Mouse (Mus musculus): Measurements from ENCODE around the gene Kdm1b.

Kdm1b gene

DNA sequence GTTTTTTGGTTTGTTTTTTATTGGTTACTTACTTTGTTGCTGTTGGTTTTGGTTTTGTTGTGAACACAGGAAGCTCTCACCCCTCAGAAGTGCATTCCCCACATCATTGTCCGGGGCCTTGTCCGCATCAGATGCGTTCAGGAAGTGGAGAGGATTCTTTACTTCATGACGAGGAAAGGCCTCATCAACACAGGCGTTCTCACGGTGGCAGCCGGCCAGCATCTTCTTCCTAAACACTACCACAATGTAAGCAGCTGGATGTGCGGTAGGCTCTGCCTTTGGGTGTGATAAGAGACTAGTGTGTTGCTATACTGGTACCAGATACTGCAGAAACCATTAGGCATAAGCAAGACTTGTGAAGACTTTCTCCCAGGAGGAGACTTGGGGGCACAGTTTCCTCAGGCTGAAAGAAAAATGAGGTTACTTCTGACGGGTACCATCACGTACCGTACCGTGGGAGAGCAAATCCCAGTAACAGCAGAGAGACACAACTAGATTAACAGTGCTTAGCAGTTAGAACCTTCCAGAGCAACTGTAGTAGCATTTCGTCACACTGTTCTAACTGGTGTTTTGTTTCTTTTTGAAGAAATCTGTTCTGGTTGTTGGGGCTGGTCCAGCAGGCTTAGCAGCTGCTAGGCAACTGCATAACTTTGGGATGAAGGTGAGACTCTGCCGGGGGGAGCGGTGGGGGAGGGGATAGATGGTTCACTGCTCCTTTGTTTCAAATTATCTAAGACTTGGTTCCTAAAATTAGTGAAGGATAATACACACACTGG, 20.9 kb downstream of the Kdm1b start:
- peak; percentile 71 for DNase-seq

DNA sequence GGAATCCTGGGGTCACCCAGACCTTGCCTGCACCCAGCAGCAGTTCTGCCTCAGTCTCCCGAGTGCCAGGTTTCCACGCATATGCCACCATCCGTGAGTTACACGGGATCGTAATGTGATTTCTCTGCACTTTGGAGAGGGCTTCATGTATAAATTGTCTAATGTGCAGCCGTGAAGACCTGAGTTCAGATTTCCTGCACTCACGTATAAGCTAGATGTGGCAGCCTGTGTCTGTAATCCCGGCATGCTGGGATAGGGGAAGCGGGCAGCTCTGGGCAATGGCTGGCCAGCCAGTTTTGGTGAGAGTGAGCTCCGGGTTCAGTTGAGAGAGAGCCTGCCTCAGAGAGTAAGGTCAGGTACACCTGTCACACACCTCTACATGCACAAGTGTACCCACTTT, 23.2 kb downstream of the Kdm1b start:
- DNase-seq = peak; percentile 70

DNA sequence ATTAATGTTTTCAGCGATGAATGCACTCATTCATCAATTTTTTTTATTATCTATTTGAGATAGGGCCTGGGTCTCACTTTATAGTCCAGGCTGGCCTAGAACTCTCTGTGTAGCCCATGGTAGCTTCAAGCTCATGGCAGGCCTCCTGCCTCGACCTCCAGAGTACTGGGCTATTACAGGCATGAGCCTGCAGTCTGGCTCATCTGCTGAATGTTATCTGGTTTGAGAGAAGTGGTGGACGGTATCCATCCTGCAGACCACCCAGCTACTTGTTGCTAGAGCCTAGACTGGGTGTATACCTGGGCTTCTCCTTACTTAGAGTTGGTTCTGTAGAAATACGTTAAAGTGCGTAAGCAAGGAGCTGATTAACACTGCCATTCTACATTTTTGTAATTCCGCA, 23.7 kb downstream of the Kdm1b start:
- DNase-seq = peak; percentile 56

DNA sequence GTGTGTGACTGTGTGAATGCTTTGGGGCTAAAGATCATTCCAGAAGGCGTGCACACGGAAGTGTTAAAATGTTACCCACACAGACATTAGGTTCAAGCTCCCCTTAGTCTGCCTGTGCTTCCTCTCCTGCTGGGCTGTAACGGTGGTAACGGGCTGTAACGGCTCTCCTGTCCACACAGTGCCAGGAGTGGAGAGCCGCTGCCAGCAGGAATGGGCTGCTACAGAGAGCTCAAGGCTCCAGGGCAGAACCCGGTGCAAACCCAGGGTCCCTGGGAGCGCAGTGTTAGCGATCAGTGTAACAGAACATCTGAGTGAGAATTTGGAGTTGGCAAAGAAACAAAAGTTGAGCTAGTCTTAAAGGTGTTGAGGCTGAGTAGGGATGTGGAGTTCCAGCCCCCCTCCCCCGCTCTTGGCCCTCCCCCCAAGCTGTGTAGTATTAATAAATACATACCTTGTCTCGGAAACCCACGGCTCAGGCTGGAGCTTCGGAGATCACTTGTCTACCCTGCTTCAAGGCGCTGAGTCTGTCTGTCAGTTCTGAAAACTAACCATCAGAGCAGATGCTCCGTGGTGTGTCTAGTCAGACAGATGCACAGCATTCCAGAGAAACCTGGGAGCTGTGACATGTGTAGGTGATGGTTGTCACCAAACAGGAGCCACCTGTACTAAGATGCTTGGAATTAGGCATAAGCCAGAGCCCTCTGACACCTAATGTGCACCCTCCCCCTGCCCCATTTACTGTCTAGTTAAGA, 27.2 kb downstream of the Kdm1b start:
- DNase-seq = peak; percentile 84

DNA sequence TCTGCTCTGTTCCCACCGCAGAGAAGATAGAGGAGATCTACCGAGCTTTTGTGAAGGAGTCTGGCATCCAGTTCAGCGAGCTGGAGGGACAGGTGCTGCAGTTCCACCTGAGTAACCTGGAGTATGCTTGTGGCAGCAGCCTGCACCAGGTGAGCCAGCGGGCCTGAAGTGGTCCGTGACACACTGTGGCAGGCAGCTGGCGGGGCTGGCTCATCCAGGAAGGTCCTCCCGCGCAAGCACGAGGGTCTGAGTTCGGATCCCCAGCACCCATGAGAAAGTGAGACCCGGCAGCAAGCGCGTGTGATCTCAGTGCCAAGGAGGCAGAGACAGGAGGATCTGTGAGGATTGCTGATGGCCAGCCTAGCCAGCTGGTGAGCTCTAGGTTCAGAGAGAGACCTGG, 28.6 kb downstream of the Kdm1b start:
- DNase-seq = peak; percentile 58

DNA sequence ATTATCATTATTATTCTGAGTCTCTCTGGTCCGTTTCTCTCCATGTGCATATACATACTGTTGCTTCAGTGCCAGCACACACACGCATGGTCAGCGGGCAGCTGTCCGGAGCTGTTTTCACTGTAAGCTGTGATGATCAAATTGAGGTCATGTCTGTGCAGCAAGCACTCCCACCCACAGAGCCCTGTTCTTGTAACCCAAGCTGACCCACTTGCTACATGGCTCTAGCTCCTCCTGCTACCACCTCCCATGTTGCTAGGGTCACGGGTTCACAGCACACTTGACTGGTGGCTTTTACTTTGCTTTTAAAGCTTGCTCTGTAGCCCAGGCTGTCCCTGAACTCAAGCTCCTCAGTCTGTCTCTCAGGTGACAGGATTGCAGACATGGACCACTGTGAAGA, 29.2 kb downstream of the Kdm1b start:
- peak; percentile 36 for DNase-seq

DNA sequence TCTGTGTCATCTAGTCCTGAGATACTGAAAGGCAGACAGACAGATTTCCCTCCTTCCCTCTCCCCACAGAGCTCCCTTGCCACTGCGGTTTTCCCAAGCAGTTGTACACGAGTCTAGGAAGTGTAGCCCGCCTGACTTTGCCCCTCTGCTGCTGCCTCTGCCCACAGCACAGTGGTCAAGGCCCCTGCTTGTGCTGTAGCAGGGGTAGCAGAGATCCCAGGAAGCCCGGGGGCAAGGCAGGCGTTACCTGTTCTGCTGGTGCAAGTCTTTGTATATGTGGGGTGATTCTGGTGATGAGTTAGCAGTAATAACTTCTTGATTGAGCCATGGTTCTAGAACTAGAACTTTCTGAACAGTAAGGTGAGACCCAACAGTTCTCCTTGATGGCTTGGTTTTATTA, 32.9 kb downstream of the Kdm1b start:
- peak; percentile 68 for DNase-seq

DNA sequence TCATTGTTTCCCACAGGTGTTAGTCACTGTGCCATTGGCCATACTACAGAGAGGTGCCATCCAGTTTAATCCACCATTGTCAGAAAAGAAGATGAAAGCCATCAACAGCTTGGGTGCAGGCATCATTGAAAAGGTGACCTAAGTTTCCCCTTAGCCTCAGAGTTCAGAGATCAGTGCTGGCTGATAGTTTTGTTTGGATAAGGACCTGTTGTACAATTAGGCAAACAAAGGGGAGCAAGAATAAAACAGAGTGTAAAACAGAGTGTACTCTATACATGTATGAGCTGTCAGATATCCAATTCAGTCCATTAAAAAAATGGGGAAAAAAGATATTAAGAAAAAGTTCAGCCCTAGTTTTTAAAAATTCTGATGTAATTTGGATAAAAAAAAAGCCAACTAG, 34.1 kb downstream of the Kdm1b start:
- DNase-seq = no peak

DNA sequence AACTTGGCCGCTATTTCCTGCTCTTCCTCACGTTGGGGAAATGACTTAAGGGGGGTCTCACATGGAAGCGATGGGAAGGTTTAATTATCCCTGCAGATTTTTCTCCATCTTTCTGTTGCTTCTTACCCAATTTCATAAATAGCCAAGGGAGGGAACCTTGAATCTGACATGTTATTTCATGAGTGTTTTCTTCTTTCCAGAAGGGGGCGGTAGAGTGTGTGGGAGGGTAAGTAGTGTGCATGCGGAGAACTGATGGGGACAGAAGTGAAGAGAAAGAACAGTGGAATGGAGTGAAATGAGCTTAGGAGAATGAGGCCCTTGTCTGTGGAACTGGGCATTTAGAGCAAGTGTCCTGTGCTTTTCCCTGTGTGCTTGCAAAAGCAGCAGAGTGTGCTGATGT, 35.5 kb downstream of the Kdm1b start:
- peak; percentile 36 for DNase-seq

DNA sequence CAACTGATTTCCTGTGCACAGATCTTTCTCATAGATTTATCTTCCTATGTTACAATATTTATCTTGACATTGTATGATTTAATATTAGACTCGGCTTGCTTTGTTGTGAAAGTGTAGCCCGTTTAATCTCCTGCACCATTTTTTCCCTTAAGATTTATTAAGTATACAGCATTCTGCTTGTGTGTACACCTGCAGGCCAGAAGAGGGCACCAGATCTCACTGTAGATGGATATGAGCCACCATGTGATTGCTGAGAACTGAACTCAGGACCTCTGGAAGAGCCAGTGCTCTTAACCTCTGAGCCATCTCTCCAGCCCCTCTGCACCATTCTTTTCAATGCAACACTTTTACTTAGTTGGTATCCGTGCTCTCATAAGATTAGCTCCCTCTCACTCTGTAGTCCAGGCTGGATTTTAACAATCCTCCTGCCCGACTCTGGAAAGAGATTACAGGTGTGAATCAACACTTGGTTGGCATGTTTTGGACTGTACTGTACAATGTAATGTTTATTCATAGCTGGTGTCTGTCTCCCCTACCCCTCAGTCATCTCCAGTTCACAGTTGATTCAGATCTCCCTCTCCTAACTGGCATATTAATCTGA, 37.7 kb downstream of the Kdm1b start:
- peak; percentile 82 for DNase-seq

DNA sequence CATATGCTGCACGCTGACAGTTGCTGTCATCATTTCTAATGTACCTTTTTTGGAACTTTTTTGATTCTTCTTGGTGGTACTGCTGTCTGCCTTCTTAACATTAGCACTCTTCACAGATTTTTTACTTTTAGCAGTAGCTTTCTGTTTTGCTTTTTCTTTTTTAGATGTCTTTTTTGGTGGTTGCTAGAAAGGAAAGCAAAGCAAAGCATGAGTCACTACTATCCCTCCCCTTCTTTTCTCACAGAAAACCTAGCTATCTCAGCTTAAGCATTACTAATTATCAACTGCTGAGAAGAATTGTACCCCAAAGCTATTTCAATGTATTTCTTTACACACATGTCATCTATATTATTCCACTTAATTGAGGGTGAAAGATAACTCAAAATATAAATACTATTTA, 45.1 kb downstream of the Kdm1b start:
- DNase-seq = no peak

DNA sequence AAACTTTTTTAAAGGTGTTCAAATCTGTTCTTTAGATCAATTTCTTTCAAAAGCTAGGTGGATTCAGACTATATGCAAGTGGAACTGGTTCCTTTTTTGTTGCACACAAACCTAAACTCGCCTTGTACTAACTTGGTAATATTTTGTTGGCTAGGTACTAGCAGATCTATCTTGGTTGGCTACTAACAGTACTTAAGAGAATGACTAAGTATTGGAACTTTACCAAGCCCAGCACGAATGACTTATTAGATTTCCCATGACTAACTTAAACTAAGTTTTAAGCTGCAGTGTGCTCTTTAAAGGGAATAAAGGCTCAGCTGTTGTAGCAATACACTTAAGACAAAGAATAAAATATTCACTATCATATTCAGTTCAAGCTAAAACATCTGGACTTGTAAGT, 46.0 kb downstream of the Kdm1b start:
- no peak for DNase-seq

DNA sequence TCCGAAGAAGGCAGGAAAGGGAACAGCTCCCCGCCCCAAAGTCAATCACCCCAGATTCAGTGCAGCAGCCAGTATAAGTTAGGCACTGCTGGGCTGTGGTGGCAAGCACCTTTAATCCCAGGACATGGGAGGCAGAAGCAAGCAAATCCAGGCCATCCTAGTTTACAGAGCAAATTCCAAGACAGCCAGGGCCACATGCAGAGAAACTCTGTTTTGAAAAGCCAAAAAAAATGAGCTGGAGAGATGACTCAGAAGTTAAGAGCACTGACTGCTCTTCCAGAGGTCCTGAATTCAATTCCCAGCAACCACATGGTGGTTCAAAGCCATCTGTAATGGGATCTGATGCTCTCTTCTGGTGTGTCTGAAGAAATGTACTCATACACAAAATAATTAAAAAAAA, 50.5 kb downstream of the Kdm1b start:
- DNase-seq = peak; percentile 42

DNA sequence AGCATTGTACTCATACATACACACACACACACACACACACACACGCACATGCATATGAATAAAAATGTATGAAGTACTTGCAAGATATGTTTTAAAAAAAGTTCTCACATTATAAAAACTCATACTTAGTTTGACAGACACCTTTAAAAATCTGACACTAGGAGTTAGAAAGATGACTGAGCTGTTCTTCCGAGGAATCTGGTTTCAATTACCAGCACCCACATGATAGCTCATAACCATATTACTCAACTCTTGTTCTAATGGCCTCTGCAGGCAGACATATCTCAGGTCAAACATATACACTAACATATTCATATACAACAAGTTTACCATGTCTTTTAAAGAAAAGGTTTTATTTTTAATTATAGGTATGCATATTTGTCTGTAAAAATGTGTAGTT, 53.3 kb downstream of the Kdm1b start:
- no peak for DNase-seq

DNA sequence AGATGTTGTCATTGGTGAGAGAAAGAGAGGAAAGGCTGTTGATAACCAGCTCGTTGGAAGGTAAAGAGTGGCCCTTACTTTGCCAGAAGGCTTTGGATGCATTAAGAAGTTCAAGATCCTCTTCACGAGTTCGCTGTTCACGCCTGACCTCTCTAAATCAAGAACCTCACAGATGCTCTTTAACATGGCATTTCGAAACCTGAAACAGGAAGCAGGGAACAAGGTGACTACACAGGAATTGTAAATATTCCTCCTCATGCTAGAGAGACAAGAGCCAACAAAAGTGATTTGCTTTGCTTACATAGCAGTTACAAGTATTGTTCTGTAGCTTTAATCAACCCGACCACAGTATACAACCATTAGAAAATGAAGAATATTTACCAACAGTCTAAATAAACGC, 56.0 kb downstream of the Kdm1b start:
- no peak for DNase-seq

DNA sequence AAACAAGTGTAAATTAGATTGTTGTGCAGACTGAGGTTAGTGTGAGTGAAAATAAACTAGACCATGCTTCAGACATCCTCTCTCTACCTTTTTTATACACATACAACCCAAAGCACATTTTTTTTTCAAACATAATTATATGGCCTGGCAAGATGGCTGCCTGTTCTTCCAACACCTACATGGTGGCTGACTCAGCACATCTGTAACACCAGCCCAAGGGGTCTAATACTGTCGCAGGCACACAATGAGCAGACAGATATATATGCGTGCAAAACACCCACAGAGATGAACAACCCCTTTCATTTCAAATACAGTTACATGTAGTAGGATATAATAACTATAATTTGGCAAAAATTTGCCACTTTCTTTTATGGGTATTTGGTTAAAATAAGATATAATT, 57.3 kb downstream of the Kdm1b start:
- no peak for DNase-seq

DNA sequence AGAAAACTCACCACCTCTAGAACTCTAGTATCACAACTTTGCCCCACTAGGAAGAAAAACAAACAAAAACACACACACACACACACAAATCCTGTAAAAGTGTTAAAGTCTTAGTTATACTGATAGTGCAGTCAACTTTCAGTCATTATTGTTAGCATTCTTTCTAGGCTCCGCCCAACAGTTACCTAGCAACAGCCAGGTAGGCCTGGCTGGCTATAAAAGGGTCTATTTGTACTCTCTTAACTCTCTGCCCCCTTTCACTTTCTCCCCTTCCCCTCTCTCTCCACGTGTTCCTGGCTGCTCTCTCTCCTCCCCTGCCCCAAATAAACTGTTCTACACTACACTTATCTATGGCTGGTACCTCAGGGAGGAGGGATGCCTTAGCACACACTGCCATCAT, 60.8 kb downstream of the Kdm1b start:
- no peak for DNase-seq

DNA sequence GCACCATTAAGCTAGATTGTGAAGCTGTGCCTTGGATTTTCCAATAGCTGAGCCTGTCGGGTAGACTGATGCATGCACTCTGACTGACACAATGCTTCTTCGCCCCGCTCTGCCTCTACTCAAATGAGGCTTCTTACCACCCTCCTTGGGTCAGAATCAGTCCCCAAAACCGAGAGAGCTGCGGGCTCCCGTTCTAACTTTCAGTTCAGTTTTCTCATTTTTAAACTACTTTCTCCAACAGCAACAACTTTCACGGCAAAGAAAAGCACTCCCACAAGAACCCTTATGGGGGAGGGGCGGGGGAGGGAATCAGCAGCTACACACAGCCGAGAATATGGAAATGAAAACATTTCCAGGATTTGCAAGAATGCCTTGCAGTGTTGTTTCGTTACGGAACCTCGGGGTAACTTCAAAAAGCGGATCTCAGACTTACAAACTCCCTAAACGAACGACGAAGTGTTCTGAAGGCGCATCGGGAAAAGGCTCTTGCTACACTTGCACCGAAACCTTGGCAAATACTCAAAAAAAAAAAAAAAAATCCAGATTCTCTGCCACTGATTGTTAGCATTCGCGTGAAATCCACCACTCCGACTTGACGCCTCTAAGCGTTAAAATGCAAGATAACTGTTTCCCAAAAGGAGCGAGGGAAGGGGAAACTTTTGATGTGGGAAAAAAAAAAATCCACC, 61.7 kb downstream of the Kdm1b start:
- peak; percentile 93 for DNase-seq

DNA sequence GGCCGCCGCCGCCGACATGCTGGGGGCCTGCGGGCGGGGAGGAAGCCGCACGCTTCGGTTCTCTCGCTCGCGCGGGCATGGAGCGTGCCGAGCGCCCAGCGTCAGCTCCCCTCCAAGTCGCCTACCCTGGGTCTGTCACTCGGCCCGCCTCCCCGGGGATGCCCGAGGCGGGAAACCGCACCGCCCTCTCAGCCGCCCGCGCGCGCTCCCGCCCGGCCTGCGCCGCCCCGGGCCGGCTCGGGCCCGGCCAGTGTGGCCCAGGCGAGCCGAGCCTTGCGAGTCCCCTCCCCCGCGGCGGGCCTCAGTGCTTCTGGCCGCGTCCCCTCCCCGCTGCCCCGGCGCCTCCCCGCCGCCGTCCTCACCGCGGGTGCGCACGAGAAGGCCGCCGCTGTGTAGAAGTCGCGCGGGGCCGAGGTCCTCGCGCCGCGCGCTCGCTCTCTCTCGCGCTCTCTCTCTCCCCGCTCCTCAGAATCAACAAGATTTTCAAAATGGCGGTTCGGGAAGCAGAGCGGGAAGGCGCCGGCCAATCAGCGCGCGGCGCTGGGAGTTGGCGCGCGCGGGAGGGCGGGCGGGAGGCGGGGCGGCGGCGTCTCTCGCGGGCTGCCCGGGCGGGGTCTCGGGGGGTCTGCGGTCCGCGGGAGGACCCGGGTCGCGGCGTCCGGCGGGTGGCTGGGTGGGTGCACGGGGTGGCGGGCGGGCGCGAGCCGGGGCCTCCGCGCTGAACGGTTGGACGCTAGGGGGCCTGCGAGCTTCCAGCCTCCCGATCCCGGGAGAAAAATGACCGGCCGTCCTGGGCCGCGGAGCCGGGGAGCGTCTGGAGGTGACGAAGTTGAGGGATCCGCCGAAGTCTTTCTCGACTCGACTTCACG, 62.6 kb downstream of the Kdm1b start, which contains the start of gene Dek:
Gene Dek (minus strand): TSS at position 491 of the 869 bp plus-strand sequence.
- peak; percentile 99 for DNase-seq

DNA sequence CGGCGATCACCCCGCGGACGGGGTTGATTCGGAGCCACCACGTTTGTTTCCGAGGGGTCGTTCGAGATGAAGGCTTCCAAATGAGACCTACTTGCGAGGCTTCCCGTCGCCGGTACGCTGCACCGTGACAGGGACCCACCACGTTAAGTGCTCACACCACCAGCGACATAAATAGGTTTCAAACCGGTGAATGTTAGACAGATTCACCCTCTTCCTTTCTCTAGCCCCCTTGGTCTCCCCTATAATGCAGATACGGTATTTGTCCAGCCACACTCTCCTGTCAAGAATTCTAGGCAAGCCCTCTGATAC, 63.2 kb downstream of the Kdm1b start:
- no peak for DNase-seq

DNA sequence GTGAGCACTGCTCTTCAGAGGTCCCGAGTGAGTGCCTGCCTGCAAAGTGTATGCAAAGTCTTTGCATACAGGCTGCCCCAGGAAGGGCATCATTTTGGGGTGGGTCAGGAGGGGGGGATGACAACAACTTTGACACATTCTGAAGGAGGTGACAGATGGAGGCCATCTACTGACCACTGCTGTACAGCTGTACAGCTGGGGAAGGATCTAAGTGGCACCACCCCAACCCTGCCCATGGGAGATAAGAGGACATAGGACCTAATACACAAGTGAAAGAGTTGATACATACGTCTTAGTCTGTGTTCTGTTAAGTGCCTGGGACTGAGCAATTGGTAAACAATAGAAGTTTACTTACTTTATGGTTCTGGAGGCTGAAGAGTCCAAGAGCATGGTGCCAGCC, 65.9 kb downstream of the Kdm1b start:
- DNase-seq = no peak

DNA sequence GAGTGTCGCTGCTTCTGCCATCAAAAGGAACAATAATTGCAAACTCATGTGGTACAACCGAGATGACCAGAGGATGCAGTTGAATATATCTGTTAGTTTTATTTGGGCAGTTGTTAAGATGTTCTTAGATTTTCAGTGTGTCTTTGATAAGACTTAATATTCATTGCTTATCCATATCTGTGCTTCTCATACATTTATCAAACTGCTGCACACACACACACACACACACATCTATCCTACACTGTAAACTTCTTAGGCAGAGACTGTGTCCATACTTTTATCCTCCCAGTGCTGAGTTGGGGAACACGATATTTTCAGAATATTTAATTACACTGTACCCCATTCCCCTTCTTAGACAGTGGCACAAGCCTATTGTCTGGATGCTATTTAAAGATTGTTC, 67.9 kb downstream of the Kdm1b start:
- no peak for DNase-seq

DNA sequence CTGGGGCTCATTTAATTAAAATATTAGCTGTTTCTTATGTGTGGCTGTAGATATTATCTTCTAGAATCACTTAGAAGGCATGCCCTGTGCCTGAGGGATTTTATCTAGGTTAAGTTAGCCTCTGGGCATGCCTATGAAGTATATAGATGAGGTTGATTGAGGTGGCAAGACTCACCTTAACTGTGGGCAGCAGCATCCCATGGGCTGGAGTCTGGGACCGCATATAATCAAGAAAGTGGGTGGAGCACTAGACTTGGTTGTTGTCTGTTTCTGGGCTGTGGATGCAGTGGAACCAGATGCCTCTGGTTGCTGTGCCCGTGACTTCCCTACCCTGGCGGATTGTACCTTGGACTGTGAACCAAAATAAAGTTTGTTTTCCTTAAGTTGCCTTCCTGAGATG, 68.8 kb downstream of the Kdm1b start:
- no peak for DNase-seq
